Mouse (Mus musculus): Measurements from ENCODE around the gene Chadl. TPM values are rescaled to one million over a fixed set of nuclear protein-coding genes. Genes with fewer than 3 reads are reported as not detected.
A peak's percentile ranks its signal among the peaks of the same experiment; 100 is the strongest.
"Not testable (repeated sequence)": the region's sequence is repeated elsewhere in the genome, so short reads cannot be mapped to it uniquely, and the experiment has no call there.

The Chadl gene
- 16.6 and 17.4 TPM in 2 replicates for polyA plus RNA-seq (2012; rRNA removed)

GRCm38 (mm10) chr15:81697175-81697574 lies at the start of gene Chadl:
Chadl (minus strand) TSS chr15:81697287.
- no peak within 1 kb of the TSS for H3K27ac ChIP-seq (ENCODE audit: insufficient read depth, low read length)
- WGBS: 44% methylated on average over 7 of the region's 7 CpGs

GRCm38 (mm10) chr15:81745601-81746114 lies 48.6 kb upstream of the Chadl start:
- Histone ChIP-seq H3K4me1 (ENCODE audit: control insufficient read depth, insufficient read depth, low read length) (peaks cover 17% of the 10 kb centered on the region), H3K27ac (ENCODE audit: insufficient read depth, low read length) (peak overlapping the region; percentile 86), H3K4me3 (replicated peaks; ENCODE audit: insufficient read depth, low read depth, low read length) (peak overlapping the region; percentile 97), H3K27me3 (ENCODE audit: control insufficient read depth, insufficient read depth, low read length) (no peaks in the 10 kb centered on the region)
- no peak for TF ChIP-seq POLR2A (IDR thresholded peaks at IDR 0.05; ENCODE audit: borderline replicate concordance, insufficient read depth, low read length)
- no peak for TF ChIP-seq CTCF (IDR thresholded peaks at IDR 0.05; ENCODE audit: borderline replicate concordance, insufficient read depth, low read depth, low read length)
- WGBS: 2% methylated on average over 33 of the region's 33 CpGs
- peak; percentile 55 to 70 for DNase-seq

More at GRCm38 (mm10) chr15:81697175-81697574, at the start of gene Chadl:
- H3K27me3 ChIP-seq (ENCODE audit: control insufficient read depth, insufficient read depth, low read length): no peaks in the 10 kb centered on the region
- H3K4me3 ChIP-seq (replicated peaks; ENCODE audit: insufficient read depth, low read depth, low read length): no peak within 1 kb of the TSS
- DNase-seq: peak; percentile 27 to 32
- H3K4me1 ChIP-seq (ENCODE audit: control insufficient read depth, insufficient read depth, low read length): no peaks in the 10 kb centered on the region
- TF ChIP-seq CTCF (IDR thresholded peaks at IDR 0.05; ENCODE audit: borderline replicate concordance, insufficient read depth, low read depth, low read length): no peak
- no peak for TF ChIP-seq POLR2A (IDR thresholded peaks at IDR 0.05; ENCODE audit: borderline replicate concordance, insufficient read depth, low read length)

GRCm38 (mm10) chr15:81744992-81745600 lies 48.0 kb upstream of the Chadl start, which contains the start of the genes Zc3h7b and Rangap1:
Zc3h7b (plus strand) TSS chr15:81745057.
Rangap1 (minus strand) TSS chr15:81745530.
- H3K4me3 ChIP-seq (replicated peaks; ENCODE audit: insufficient read depth, low read depth, low read length): peak within 1 kb of the TSS; percentile 97
- no peaks in the 10 kb centered on the region for H3K27me3 ChIP-seq (ENCODE audit: control insufficient read depth, insufficient read depth, low read length)
- TF ChIP-seq CTCF (IDR thresholded peaks at IDR 0.05; ENCODE audit: borderline replicate concordance, insufficient read depth, low read depth, low read length) (no peak), POLR2A (IDR thresholded peaks at IDR 0.05; ENCODE audit: borderline replicate concordance, insufficient read depth, low read length) (peak; percentile 44; the same call in 1 of the 2 replicates)
- DNase-seq: peak; percentile 78 to 79
- H3K4me1 ChIP-seq (ENCODE audit: control insufficient read depth, insufficient read depth, low read length): peaks cover 12% of the 10 kb centered on the region
- peak within 1 kb of the TSS; percentile 86 for H3K27ac ChIP-seq (ENCODE audit: insufficient read depth, low read length)
- under 1% methylated on average over 63 of the region's 65 CpGs for WGBS

DNA sequence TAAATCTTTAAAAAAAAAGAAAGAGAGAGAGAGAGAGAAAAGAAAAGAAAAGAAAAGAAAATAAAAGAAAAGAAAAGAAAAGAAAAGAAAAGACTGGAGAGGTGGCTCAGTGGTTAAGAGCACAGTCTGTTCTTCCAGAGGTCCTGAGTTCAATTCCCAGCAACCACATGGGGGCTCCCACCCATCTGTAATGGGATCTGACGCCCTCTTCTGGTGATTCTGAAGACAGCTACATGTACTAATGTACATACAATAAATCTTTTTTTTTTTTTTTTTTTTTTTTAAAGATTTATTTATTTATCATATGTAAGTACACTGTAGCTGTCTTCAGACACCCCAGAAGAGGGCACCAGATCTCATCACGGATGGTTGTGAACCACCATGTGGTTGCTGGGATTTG lies 45.3 kb upstream of the Chadl start:
- not testable (repeated sequence) for H3K4me1 ChIP-seq (ENCODE audit: control insufficient read depth, insufficient read depth, low read length); DNase-seq; H3K27ac ChIP-seq (ENCODE audit: insufficient read depth, low read length); H3K4me3 ChIP-seq (replicated peaks; ENCODE audit: insufficient read depth, low read depth, low read length); H3K27me3 ChIP-seq (ENCODE audit: control insufficient read depth, insufficient read depth, low read length)
- 29% methylated on average over 2 of the region's 2 CpGs for WGBS
- peak; percentile 11; the same call in 1 of the 2 replicates for TF ChIP-seq CTCF (IDR thresholded peaks at IDR 0.05; ENCODE audit: borderline replicate concordance, insufficient read depth, low read depth, low read length)

DNA sequence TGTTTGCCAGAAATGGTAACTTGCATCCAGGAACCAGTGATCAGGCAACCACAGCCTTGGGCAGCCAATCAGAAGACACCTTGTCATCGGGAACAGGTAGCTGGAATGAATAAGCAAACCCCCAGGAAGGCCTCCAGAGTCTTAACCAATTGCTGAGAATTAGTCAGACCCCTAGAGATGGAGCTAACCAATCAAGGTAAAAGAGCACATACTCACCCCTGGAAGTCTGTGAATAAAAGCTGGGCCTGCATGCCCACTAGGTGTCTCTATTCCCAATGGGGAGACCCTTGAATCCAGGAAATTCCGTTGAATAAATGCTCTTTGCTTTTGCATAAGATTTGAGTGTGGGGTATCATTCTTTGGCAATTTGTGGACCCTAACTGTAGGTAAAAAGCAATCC lies 42.8 kb upstream of the Chadl start:
- 13% methylated on average over 2 of the region's 2 CpGs for WGBS
- Histone ChIP-seq H3K27ac (ENCODE audit: insufficient read depth, low read length) (no peak overlapping the region), H3K27me3 (ENCODE audit: control insufficient read depth, insufficient read depth, low read length) (no peaks in the 10 kb centered on the region), H3K4me3 (replicated peaks; ENCODE audit: insufficient read depth, low read depth, low read length) (no peak overlapping the region), H3K4me1 (ENCODE audit: control insufficient read depth, insufficient read depth, low read length) (peaks cover 5% of the 10 kb centered on the region; the same call in 1 of the 2 replicates)
- peak; percentile 26; the same call in 1 of the 2 replicates for TF ChIP-seq CTCF (IDR thresholded peaks at IDR 0.05; ENCODE audit: borderline replicate concordance, insufficient read depth, low read depth, low read length)
- TF ChIP-seq POLR2A (IDR thresholded peaks at IDR 0.05; ENCODE audit: borderline replicate concordance, insufficient read depth, low read length): no peak
- DNase-seq: no peak

GRCm38 (mm10) chr15:81739296-81739695 lies 42.2 kb upstream of the Chadl start:
- WGBS: 81% methylated on average over 3 of the region's 3 CpGs
- peaks cover 5% of the 10 kb centered on the region; the same call in 1 of the 2 replicates for H3K4me1 ChIP-seq (ENCODE audit: control insufficient read depth, insufficient read depth, low read length)
- TF ChIP-seq CTCF (IDR thresholded peaks at IDR 0.05; ENCODE audit: borderline replicate concordance, insufficient read depth, low read depth, low read length) (no peak), POLR2A (IDR thresholded peaks at IDR 0.05; ENCODE audit: borderline replicate concordance, insufficient read depth, low read length) (no peak)
- no peak overlapping the region for H3K4me3 ChIP-seq (replicated peaks; ENCODE audit: insufficient read depth, low read depth, low read length)
- no peak overlapping the region for H3K27ac ChIP-seq (ENCODE audit: insufficient read depth, low read length)
- no peaks in the 10 kb centered on the region for H3K27me3 ChIP-seq (ENCODE audit: control insufficient read depth, insufficient read depth, low read length)
- DNase-seq: no peak

- Histone ChIP-seq H3K27ac (ENCODE audit: insufficient read depth, low read length) (no peak overlapping the region), H3K4me1 (ENCODE audit: control insufficient read depth, insufficient read depth, low read length) (no peaks in the 10 kb centered on the region), H3K4me3 (replicated peaks; ENCODE audit: insufficient read depth, low read depth, low read length) (no peak overlapping the region), H3K27me3 (ENCODE audit: control insufficient read depth, insufficient read depth, low read length) (no peaks in the 10 kb centered on the region)
- DNase-seq: no peak
- TF ChIP-seq CTCF (IDR thresholded peaks at IDR 0.05; ENCODE audit: borderline replicate concordance, insufficient read depth, low read depth, low read length) (no peak), POLR2A (IDR thresholded peaks at IDR 0.05; ENCODE audit: borderline replicate concordance, insufficient read depth, low read length) (no peak)
- WGBS: 57% methylated on average over 3 of the region's 3 CpGs
These were observed 38.0 kb upstream of the Chadl start for GRCm38 (mm10) chr15:81735075-81735474.

Data from cerebellum, adult 2 months (tissue).